Mouse (Mus musculus): ENCODE measurements around the gene Pramef20. TPM values are rescaled to one million over a fixed set of nuclear protein-coding genes. Genes with fewer than 3 reads are reported as not detected.

Gene Pramef20
- not detected for polyA plus RNA-seq (2017; shearing (Covaris generic))

DNA sequence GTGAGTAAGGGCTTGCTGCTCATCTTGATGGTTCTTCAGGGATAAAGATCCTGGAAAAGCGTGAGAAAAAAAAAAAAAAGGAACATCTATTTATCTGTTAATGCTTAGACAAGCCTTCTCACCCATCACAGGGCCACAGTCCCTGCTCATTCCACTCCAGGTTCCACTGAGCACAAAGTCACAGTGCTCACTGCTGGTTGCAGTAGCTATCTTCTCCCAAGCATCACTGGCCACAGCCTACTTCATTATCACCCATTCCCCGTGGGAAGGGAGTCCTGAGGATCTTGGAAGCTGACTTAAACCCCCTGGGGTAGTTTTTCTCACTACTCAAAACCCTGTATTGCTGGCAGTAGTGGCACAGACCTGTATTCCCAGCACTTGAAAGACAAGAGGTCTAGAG, at the start of gene Pramef20:
Pramef20 (minus strand) TSS at position 23 of the 400 bp plus-strand sequence.

DNA sequence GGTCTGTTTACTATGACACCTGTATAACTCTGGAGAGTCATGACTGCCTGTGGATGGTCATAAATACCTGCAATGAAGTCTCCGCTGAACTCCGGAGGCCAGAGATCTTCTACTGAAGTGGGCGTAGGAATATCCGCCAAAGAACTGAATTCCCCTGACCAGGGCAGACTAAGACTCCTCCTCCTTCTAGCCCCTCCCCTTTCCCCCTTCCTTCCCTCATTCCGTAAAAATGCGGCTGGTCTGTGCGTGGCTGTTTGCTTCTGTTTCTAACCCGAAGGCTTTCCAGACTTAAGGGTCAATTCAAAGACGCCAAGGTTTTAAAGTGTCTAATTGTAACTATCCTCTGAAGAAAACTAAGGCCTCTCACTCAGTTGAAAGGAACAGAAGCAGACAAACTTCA, 30.6 kb upstream of the Pramef20 start, which contains the start of gene Pramef12:
Pramef12 (minus strand) TSS at position 175 of the 400 bp plus-strand sequence.

DNA sequence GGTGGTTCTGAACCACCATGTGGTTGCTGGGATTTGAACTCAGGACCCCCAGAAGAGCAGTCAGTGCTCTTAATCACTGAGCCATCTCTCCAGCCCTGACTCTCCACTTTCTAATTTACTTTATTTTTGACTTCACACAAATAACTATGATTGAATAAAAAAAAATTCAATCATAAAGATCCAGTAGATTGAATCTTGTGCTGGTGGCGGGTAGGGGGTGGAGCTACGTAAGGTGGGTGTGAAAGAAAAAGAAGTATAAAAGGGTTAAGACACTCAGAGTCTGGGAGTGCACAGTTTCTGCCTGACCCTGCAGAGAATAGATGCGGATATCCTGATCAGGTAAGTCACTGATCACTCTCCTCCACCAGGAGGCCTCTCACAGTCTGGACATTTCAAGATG, 20.1 kb downstream of the Pramef20 start, which contains the start of gene Gm13119:
Gm13119 (plus strand) TSS at position 301 of the 400 bp plus-strand sequence.

DNA sequence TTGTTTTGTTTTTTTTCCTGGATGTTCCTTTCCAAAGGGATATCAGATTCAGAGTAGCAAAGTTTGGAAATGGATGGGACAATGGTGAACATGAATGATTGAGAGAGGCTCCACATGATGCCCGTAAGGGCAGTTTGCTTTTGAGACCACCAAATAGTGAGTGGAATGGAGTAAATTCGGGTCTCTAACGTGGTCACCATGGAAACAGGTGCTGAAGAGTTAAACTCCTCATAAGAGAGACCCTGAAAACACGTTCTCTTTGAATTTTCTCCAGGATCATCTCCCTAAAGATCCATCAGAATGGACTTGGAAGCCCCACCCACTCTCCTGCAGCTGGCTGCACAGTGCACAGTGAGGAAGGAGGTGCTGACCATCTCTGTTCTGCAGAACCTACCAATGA, 47.8 kb downstream of the Pramef20 start, which contains the start of gene Gm13128:
Gm13128 (plus strand) TSS at position 301 of the 400 bp plus-strand sequence.

Other genes with a start within 250 kb of the Pramef20 start
- gene Oog3, start 215.3 kb downstream of the Pramef20 start, polyA plus RNA-seq (2017; shearing (Covaris generic)) = not detected
- not detected for gene Oog2, start 187.2 kb downstream of the Pramef20 start, polyA plus RNA-seq (2017; shearing (Covaris generic))
- not detected for gene C87977, start 164.6 kb downstream of the Pramef20 start, polyA plus RNA-seq (2017; shearing (Covaris generic))
- not detected for gene Pramel5, start 97.4 kb downstream of the Pramef20 start, polyA plus RNA-seq (2017; shearing (Covaris generic))
- not detected for gene Gm13128, start 47.7 kb downstream of the Pramef20 start, polyA plus RNA-seq (2017; shearing (Covaris generic))
- not detected for gene Gm13119, start 20.0 kb downstream of the Pramef20 start, polyA plus RNA-seq (2017; shearing (Covaris generic))
- gene Pramef12, start 30.5 kb upstream of the Pramef20 start, polyA plus RNA-seq (2017; shearing (Covaris generic)) = not detected
- gene 1700012P22Rik, start 60.8 kb upstream of the Pramef20 start, polyA plus RNA-seq (2017; shearing (Covaris generic)) = not detected
- gene Gm9944, start 75.4 kb upstream of the Pramef20 start, polyA plus RNA-seq (2017; shearing (Covaris generic)) = not detected
- not detected for gene Aadacl3, start 85.8 kb upstream of the Pramef20 start, polyA plus RNA-seq (2017; shearing (Covaris generic))
- not detected for gene 9430007A20Rik, start 141.9 kb upstream of the Pramef20 start, polyA plus RNA-seq (2017; shearing (Covaris generic))
- not detected for gene Gm13124, start 187.2 kb upstream of the Pramef20 start, polyA plus RNA-seq (2017; shearing (Covaris generic))
- gene Aadacl4, start 235.8 kb upstream of the Pramef20 start, polyA plus RNA-seq (2017; shearing (Covaris generic)) = not detected

All from effector memory CD4-positive, alpha-beta T cell, adult 5 months (primary cell).